Mouse (Mus musculus) neural tube, embryonic 13.5 days (tissue): ENCODE results near the gene Gpr37l1. TPM values are rescaled to one million over a fixed set of nuclear protein-coding genes. Genes with fewer than 3 reads are reported as not detected.
A peak's percentile ranks its signal among the peaks of the same experiment; 100 is the strongest.

Experiments used
- ATAC-seq: fragments of 200-750 bp; cut with Nextera tagmentation; 2 replicates; pipeline ENCODE4 v1.8.0; 2017; ENCODE audit warnings: low read depth, mild to moderate bottlenecking, moderate TSS enrichment, moderate library complexity
- H3K27ac ChIP-seq: fragments of 300-500 bp; sonication (generic); replicated peaks from 2 replicates; pipeline ENCODE4 v1.5.1; 2015; ENCODE audit warnings: moderate library complexity, mild to moderate bottlenecking, inconsistent platforms
- H3K27me3 ChIP-seq: fragments of 300-500 bp; sonication (generic); 2 replicates; pipeline ENCODE4 v1.6.1; 2015; ENCODE audit warnings: mild to moderate bottlenecking, inconsistent platforms
- H3K36me3 ChIP-seq: fragments of 300-500 bp; sonication (generic); 2 replicates; pipeline ENCODE4 v1.6.1; 2015; ENCODE audit warnings: mild to moderate bottlenecking, inconsistent platforms
- H3K4me1 ChIP-seq: fragments of 300-500 bp; sonication (generic); replicated peaks from 2 replicates; pipeline ENCODE4 v1.6.1; 2015; ENCODE audit warnings: inconsistent platforms
- H3K4me2 ChIP-seq: fragments of 300-500 bp; sonication (generic); 2 replicates; pipeline ENCODE4 v1.6.1; 2015; ENCODE audit warnings: inconsistent platforms, mild to moderate bottlenecking, moderate library complexity
- H3K4me3 ChIP-seq: fragments of 300-500 bp; sonication (generic); 2 replicates; pipeline ENCODE4 v1.5.1; 2015; ENCODE audit warnings: mild to moderate bottlenecking, inconsistent platforms
- H3K9ac ChIP-seq: fragments of 300-500 bp; sonication (generic); 2 replicates; pipeline ENCODE4 v1.6.1; 2015; ENCODE audit warnings: moderate library complexity, mild to moderate bottlenecking, inconsistent platforms
- H3K9me3 ChIP-seq: fragments of 300-500 bp; sonication (generic); 2 replicates; pipeline ENCODE4 v1.6.1; 2016; ENCODE audit warnings: inconsistent platforms
- WGBS: fragments of 180-500 bp; shearing (Covaris S2); methylation state at CpG from one replicate; pipeline ENCODE4 v1.1.7; 2015; 5-methylcytosine and 5-hydroxymethylcytosine counted together
- polyA plus RNA-seq: library from polyadenylated mRNA; unstranded; fragments of >200 nt; fragmentation: Nextera tagmentation; extraction: Ambion mirVana; gene quantifications from 2 replicates; pipeline ENCODE4 v1.2.1, GENCODE M21; 2015

The Gpr37l1 gene
- polyA plus RNA-seq, 1 experiment from 2014 or later, result 0.63 TPM

DNA sequence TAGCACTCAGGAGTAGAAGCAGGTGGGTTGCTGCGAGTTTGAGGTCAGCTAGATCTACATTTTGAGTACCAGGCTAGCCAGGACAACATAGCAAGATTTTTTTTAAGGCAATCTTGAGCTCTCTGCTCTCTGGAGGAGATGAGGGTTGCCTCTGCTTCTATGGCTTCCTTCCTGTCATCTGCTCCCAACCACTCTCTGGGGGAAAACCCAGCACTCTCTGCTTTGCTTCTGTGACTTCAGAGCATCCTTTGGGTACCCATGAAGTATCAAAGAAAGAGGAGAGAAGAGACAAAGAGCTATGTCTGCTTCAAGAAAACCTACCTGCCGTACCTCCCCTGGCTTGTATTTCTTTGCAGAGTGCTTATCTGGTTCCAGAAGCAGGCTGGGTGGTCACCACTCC is 23.5 kb downstream of the Gpr37l1 start:
- WGBS, result 82% methylated on average over 2 of the region's 2 CpGs
- Histone ChIP-seq H3K4me2 (no peak overlapping the region), H3K9ac (no peak overlapping the region), H3K27ac (no peak overlapping the region), H3K9me3 (no peaks in the 10 kb centered on the region), H3K4me1 (peaks cover 19% of the 10 kb centered on the region), H3K4me3 (no peak overlapping the region), H3K27me3 (peaks cover 14% of the 10 kb centered on the region; the same call in 1 of the 2 replicates), H3K36me3 (no peaks in the 10 kb centered on the region)
- ATAC-seq, result no peak

- Histone ChIP-seq H3K4me2 (no peak overlapping the region), H3K27ac (no peak overlapping the region), H3K4me3 (no peak overlapping the region), H3K9me3 (no peaks in the 10 kb centered on the region), H3K27me3 (peaks cover 14% of the 10 kb centered on the region; the same call in 1 of the 2 replicates), H3K36me3 (no peaks in the 10 kb centered on the region), H3K9ac (no peak overlapping the region), H3K4me1 (peaks cover 8% of the 10 kb centered on the region)
- no peak for ATAC-seq
- 76% methylated on average over 2 of the region's 2 CpGs for WGBS
These were observed 25.0 kb downstream of the Gpr37l1 start for GRCm38 (mm10) chr1:135142452-135142851.

GRCm38 (mm10) chr1:135139906-135140305 is 27.6 kb downstream of the Gpr37l1 start:
- Histone ChIP-seq H3K27me3 (peaks cover 8% of the 10 kb centered on the region; the same call in 1 of the 2 replicates), H3K4me1 (no peaks in the 10 kb centered on the region), H3K4me2 (no peak overlapping the region), H3K9ac (no peak overlapping the region), H3K27ac (no peak overlapping the region), H3K4me3 (no peak overlapping the region), H3K36me3 (no peaks in the 10 kb centered on the region), H3K9me3 (no peaks in the 10 kb centered on the region)
- no peak for ATAC-seq
- 75% methylated on average over 2 of the region's 2 CpGs for WGBS

GRCm38 (mm10) chr1:135136500-135136899 is 31.0 kb downstream of the Gpr37l1 start:
- H3K36me3 ChIP-seq, result no peaks in the 10 kb centered on the region
- H3K4me2 ChIP-seq, result no peak overlapping the region
- H3K4me3 ChIP-seq, result no peak overlapping the region
- H3K27ac ChIP-seq, result no peak overlapping the region
- WGBS, result 5% methylated on average over 1 of the region's 1 CpGs
- H3K9ac ChIP-seq, result no peak overlapping the region
- no peaks in the 10 kb centered on the region for H3K27me3 ChIP-seq
- no peaks in the 10 kb centered on the region for H3K4me1 ChIP-seq
- peak; percentile 60 for ATAC-seq
- no peaks in the 10 kb centered on the region for H3K9me3 ChIP-seq

GRCm38 (mm10) chr1:135135111-135135787 is 32.2 kb downstream of the Gpr37l1 start:
- Histone ChIP-seq H3K4me3 (no peak overlapping the region), H3K27ac (no peak overlapping the region), H3K9me3 (no peaks in the 10 kb centered on the region), H3K9ac (no peak overlapping the region), H3K4me1 (no peaks in the 10 kb centered on the region), H3K36me3 (no peaks in the 10 kb centered on the region), H3K27me3 (peaks cover 3% of the 10 kb centered on the region; the same call in 1 of the 2 replicates), H3K4me2 (no peak overlapping the region)
- 88% methylated on average over 8 of the region's 8 CpGs for WGBS
- ATAC-seq, result no peak

- 88% methylated on average over 10 of the region's 10 CpGs for WGBS
- H3K4me1 ChIP-seq, result no peaks in the 10 kb centered on the region
- no peak overlapping the region for H3K4me3 ChIP-seq
- peaks cover 15% of the 10 kb centered on the region; the same call in 1 of the 2 replicates for H3K27me3 ChIP-seq
- H3K9me3 ChIP-seq, result no peaks in the 10 kb centered on the region
- H3K27ac ChIP-seq, result no peak overlapping the region
- no peak for ATAC-seq
- H3K9ac ChIP-seq, result no peak overlapping the region
- no peak overlapping the region for H3K4me2 ChIP-seq
- H3K36me3 ChIP-seq, result no peaks in the 10 kb centered on the region
These were observed 33.6 kb downstream of the Gpr37l1 start for GRCm38 (mm10) chr1:135133678-135134435.

DNA sequence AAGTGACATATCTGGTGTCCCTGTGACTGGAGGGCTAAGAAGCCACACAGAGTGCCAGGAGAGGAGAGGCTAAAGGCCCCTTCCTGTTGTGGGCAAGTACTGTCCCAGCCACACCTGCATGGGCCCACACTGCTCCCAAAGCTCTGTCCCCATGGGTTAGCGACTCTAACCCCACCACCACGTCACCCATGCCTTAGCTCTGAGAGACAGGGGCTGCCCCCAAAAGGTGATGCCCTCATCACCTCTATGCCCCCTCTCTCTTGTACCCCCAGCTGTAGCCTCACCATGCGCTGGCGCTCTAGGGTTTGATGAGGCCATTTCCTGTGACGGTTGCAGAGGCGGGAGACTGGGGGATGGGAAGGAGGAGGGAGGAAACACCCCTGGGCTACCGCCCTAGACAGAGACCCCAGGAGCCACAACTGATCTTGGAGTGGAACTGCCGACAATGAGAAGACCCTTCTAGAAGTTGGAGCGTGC is 34.5 kb downstream of the Gpr37l1 start:
- Histone ChIP-seq H3K9ac (no peak overlapping the region), H3K4me3 (no peak overlapping the region), H3K4me2 (no peak overlapping the region), H3K9me3 (no peaks in the 10 kb centered on the region), H3K27ac (no peak overlapping the region), H3K4me1 (no peaks in the 10 kb centered on the region), H3K27me3 (peaks cover 18% of the 10 kb centered on the region; the same call in 1 of the 2 replicates), H3K36me3 (no peaks in the 10 kb centered on the region)
- no peak for ATAC-seq
- WGBS, result 83% methylated on average over 9 of the region's 9 CpGs

DNA sequence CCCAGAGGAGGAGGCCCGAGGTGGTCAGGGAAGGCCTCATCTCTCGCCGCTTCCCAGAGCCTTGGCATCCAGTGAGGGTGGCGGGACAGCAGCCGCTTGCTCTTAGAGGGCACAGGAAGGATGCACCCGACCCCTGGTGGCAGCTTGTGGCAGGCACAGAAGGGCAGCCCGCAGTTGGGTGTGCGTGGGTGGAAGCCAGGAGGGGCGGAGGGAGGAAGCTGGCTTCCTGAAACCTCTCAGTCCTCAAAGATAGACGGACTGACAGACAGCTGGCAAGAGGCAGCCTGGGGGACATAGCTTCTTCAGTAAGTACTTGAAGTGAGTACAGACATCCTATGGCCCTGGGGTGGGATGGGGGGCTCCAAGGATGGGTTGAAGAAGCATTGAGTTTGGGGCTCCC is 35.0 kb downstream of the Gpr37l1 start, which contains the start of gene Ptpn7:
TSS of gene Ptpn7 (plus strand) at position 228 of the 400 bp plus-strand sequence.
- H3K9ac ChIP-seq, result no peak within 1 kb of the TSS
- no peaks in the 10 kb centered on the region for H3K36me3 ChIP-seq
- no peak for ATAC-seq
- H3K27me3 ChIP-seq, result peaks cover 18% of the 10 kb centered on the region; the same call in 1 of the 2 replicates
- no peak within 1 kb of the TSS for H3K4me2 ChIP-seq
- H3K27ac ChIP-seq, result no peak within 1 kb of the TSS
- 40% methylated on average over 10 of the region's 10 CpGs for WGBS
- no peaks in the 10 kb centered on the region for H3K9me3 ChIP-seq
- H3K4me3 ChIP-seq, result no peak within 1 kb of the TSS
- no peaks in the 10 kb centered on the region for H3K4me1 ChIP-seq

- WGBS, result 55% methylated on average over 8 of the region's 8 CpGs
These were observed 35.9 kb downstream of the Gpr37l1 start for GRCm38 (mm10) chr1:135131560-135131959.

DNA sequence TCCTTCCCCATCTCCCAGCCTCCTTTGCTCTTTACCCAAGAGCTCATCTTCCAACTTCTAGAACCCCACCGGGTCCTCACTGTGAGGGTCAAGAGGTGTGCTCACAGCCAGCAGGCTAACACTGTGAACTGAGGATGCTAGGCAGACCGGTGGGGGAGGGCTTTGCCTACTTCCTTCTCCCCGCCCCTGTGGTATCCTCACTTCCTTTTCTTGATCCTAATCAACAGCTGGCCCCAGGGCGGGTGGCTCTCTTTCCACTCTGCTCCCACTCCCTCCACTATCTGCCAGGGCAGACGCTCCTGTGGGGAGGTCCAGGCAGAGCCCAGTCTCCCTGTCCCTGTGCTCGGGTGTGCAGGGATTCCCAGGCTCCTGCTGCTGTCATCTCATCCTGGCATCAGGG is 36.4 kb downstream of the Gpr37l1 start:
- peaks cover 18% of the 10 kb centered on the region; the same call in 1 of the 2 replicates for H3K27me3 ChIP-seq
- peaks cover 12% of the 10 kb centered on the region; the same call in 1 of the 2 replicates for H3K4me1 ChIP-seq
- no peak overlapping the region for H3K4me2 ChIP-seq
- H3K27ac ChIP-seq, result no peak overlapping the region
- no peak for ATAC-seq
- WGBS, result 47% methylated on average over 6 of the region's 6 CpGs
- no peaks in the 10 kb centered on the region for H3K36me3 ChIP-seq
- no peaks in the 10 kb centered on the region for H3K9me3 ChIP-seq
- H3K9ac ChIP-seq, result no peak overlapping the region
- H3K4me3 ChIP-seq, result no peak overlapping the region

More at GRCm38 (mm10) chr1:135131560-135131959, 35.9 kb downstream of the Gpr37l1 start:
- Histone ChIP-seq H3K9ac (no peak overlapping the region), H3K36me3 (no peaks in the 10 kb centered on the region), H3K9me3 (no peaks in the 10 kb centered on the region), H3K27ac (no peak overlapping the region), H3K4me1 (peaks cover 7% of the 10 kb centered on the region; the same call in 1 of the 2 replicates), H3K27me3 (peaks cover 18% of the 10 kb centered on the region; the same call in 1 of the 2 replicates), H3K4me3 (no peak overlapping the region), H3K4me2 (no peak overlapping the region)
- no peak for ATAC-seq

DNA sequence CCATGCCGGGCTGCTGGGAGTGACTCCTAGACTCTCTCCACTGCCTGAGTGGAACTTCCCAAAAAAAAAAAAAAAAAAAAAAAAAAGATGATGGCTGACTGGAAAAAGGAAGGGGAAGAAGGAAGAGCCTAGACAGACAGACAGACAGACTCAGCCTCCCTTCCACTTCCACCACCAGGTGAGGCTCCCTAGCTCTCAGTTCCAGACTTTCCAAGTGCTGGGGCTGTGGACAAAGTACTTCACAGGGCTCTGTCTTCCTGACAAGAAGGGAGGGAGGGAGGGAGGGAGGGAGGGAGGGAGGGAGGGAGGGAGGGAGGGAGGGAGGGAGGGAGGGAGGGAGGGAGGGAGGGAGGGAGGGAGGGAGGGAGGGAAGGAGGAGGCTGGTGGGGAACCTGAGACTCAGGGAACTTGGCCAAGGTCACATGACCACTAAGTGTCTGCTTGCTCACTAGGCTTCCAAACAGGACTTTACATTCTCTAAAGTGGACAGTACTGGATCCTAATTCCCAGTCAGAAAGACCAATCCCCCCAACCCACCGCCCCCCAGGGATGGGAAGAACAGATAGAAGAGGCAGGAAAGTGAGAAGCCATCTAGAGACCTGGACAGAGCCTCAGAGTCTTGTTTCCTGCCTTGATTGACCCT is 37.0 kb downstream of the Gpr37l1 start:
- Histone ChIP-seq H3K4me3 (no peak overlapping the region), H3K4me1 (peaks cover 17% of the 10 kb centered on the region; the same call in 1 of the 2 replicates), H3K4me2 (no peak overlapping the region), H3K9me3 (no peaks in the 10 kb centered on the region), H3K36me3 (no peaks in the 10 kb centered on the region), H3K27me3 (peaks cover 18% of the 10 kb centered on the region; the same call in 1 of the 2 replicates), H3K27ac (no peak overlapping the region), H3K9ac (no peak overlapping the region)
- no peak for ATAC-seq
- 59% methylated on average over 2 of the region's 2 CpGs for WGBS
